Mouse (Mus musculus): ENCODE measurements around the gene Cntnap5b.
"Not testable (repeated sequence)": the region's sequence is repeated elsewhere in the genome, so short reads cannot be mapped to it uniquely, and the experiment has no call there.

Gene Cntnap5b

GRCm38 (mm10) chr1:99772614-99773013 lies at the start of gene Cntnap5b:
Cntnap5b (plus strand) TSS chr1:99772765.
- no peak for DNase-seq (ENCODE audit: low spot score in 2 of 2)

GRCm38 (mm10) chr1:99759996-99760395 lies 12.6 kb upstream of the Cntnap5b start:
- DNase-seq (ENCODE audit: low spot score in 2 of 2): no peak

DNA sequence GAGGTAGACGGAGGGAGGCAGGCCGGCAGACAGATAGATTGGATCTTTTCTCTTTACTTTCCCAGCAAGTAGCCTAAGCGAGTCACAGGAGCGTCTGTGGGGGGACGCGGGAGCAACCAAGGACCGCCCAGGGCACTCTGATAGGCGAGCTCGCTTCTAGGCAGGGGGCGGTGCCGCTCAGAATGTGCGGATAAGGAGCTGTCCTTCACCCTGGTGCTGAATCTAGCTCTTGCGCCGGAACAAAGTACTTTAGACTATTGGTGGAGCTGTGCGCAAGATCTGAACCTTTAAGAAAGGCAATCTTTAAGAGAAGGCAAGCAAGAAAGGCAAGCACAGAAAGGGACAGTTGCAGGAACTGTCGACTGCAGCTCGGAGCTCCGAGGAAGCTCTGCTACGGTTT lies 382 bp upstream of the Cntnap5b start:
- DNase-seq (ENCODE audit: low spot score in 2 of 2): no peak

DNA sequence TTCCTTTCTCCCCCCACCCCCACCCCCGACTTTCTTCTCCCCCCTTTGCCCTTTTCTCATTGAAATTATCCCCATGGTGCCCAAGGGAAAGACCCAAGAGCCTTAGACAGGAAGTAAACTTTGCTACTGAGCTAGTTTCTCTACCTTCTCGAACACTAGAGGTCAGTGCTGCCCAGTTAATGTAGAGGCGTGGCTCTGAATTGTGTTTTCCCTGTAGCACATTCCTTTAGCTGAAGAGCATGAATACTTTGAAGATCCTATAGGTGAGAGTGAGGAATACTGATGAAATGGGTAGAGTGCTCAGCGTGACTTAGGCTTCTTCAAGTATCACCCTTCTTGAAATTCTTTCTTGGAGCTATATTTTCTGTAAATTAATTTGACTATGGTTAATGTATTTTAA lies 1.6 kb downstream of the Cntnap5b start:
- DNase-seq (ENCODE audit: low spot score in 2 of 2): no peak

DNA sequence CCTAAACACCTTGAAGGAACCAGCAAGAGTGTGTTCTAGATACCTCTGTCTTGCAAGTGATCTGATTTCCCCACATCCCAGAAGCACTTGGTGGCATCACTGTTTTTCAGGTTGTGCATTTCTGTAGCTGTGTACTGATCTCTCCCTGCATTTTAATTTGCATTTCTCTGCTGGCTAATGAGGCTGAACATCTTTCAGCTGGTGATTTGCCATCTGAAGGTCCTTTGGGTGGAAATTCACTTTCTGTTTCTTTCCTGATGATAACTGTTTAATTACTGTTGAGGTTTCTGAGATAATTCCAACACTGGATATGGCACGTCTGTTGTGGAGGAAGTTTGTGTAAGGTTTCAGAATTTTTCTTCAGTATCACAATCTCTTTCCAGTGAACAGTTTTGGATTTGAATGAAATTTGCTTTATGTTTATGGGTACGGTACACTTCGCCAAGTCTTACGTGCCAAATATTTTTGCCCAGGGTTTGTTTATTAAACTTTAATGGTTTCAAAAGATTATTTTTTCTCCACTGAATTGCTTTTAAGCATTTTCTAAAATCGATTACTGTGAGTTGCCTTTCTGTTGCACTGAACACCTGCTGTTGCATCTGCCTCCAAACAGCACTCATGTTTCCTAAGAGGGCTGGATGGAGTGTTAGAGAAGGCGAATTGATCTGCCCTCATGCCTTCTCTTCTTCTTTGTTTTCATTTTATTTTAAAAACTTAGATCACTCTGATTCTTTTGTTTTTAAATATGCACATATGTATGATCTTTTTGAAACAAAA lies 41.0 kb downstream of the Cntnap5b start:
- DNase-seq (ENCODE audit: low spot score in 2 of 2): no peak

GRCm38 (mm10) chr1:99872344-99872743 lies 99.8 kb downstream of the Cntnap5b start:
- no peak for DNase-seq (ENCODE audit: low spot score in 2 of 2)

DNA sequence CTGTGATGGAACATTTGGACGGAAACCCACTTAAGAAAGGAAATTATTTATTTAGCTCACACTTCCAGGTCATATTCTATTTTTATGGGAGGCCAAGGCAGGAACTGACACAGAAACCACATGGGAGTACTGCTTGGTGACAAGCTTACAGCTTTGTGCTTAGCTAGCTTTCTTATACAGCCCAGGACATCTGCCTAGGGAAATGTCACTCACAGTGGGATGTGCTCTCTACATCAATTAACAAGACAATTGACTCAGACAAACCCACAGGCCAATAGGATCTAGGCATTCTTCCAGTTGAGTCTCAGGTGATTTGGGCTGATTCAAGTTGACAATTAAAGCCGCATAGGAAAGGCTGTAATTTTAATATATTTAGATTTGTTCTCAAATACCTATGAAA lies 135.2 kb downstream of the Cntnap5b start:
- DNase-seq (ENCODE audit: low spot score in 2 of 2): no peak

DNA sequence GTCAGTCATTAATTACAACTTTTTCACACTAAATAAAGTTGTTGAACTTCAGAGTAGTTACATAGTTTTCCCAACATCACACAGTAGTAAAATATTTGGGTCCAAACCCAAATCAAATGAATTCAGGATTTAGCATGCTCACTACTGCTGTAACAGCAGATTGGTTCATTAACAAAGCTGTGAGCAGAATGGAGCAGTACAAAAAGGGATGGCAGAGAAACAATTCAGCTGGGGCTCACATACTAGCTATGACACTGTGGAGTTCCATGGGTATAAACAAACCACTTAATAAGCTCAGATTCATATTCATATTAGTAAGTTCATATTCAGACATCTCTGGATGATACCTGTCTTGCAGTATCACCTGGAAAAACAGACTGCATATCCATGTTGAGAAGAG lies 170.9 kb downstream of the Cntnap5b start:
- DNase-seq (ENCODE audit: low spot score in 2 of 2): no peak

- DNase-seq (ENCODE audit: low spot score in 2 of 2): no peak
Measured at GRCm38 (mm10) chr1:99959428-99959987, 186.9 kb downstream of the Cntnap5b start.

DNA sequence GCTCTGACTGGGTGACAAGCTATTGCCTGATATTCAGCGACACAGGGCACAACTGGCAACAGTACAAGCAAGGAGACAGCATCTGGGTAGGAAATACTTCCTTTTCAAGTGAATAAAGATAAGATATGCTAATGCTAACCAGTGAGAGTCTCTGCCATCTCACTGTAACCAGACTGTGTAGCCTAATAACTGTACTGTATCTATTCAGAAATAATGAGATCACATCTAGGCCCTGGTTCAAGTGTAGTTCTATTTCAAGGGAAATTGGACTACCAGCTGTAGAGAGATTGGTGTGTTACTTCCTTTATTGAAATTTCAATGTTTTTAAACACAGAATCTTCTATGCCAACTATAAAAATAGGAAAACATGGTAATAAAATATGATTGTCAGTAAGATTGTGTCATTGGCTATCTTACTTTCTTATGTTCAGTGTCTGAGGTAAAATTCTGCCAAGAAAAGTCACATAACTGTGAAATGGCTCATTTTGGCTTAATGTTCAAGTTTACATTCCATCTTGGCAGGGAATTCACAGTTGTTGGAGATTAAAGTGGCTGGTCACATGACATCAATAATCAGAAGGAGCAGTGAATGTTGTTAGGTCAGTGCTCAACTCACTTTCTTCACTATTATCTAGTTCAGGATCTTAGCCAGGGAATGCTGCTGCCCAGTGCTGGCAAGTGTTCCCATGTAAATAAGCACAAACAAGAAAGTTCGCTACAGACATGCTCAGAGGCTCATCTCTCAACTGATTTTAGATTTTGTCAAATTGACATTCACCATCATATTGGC lies 194.9 kb downstream of the Cntnap5b start:
- no peak for DNase-seq (ENCODE audit: low spot score in 2 of 2)

DNA sequence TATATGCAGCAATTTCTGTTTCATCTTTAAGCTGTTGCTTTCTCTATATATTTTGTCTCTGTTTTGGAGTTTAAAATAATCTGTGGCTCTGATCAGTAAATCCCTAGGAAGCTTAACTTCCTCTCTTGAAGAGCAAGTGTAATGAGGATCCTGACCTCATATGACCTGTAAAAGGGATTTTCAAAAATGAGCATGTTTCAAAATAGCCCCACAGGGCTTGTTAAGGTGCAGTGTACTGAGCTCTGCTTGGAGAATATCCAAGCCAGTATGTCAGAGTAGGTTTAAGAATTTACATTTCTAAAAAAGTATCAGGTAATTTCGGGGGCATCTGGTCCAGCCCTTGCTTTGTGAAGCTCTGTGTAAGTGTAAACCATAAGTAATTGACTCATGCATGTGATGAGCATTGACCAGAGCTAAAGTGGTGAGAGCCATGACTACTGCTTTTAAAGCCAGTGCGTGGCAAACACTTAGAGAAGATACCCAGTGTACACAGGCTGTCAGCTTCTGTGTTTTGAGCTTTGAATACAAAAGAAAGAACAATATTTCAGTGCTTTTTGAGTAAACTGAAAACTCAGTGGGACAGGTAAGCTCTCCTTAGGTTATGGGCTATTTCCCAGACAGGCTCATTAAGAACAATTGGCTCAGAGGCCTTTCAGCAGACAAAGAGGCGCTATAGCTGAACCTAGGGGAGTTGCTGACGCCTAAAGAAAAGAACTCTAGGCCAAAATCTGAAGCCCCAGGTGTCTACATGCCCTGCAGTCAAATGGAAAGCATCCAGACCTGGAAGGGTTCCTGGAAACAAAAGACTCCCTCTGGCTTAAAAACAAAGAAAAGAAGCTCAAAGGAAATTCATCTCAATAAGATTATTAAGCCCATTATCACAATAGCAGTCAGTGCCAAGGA lies 197.9 kb downstream of the Cntnap5b start:
- DNase-seq (ENCODE audit: low spot score in 2 of 2): no peak

DNA sequence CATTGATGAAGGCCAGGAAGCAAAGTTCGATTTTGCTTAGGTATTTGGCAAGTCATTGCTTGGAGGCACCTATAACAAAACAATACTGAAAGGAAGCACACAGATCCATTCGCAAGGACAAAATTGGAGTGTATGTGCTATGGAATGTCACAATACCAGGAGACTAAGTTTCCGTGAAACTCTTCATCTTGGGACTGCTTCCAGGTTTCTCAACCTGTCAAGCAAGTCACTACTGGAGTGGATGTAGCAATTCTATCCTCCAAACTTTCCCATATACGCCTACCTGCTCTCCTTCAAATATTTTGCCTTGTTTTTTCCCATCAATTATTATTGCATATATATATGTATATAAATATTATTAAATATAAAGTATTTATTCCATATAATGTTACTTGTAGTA lies 228.7 kb downstream of the Cntnap5b start:
- not testable (repeated sequence) for DNase-seq (ENCODE audit: low spot score in 2 of 2)

- no peak for DNase-seq (ENCODE audit: low spot score in 2 of 2)
Measured at GRCm38 (mm10) chr1:100006021-100006745, 233.6 kb downstream of the Cntnap5b start.

DNA sequence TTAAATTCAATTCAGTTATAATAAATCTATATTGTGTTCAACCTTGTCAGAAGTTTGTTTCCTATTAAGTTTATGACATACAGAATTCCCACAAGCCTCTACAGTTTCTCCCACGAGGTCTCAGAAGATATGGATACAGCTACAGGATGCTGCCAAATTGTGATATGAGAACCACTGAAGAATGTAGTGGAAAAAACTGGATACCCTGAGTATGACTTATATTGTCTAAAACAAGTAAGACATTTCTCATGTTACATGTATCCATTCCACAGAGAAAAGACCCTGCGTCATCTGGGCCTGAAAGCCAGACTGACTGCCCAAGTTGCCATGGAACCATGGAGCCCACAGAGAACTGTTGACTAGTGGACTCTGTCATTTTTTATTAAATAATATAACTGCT lies 269.2 kb downstream of the Cntnap5b start:
- DNase-seq (ENCODE audit: low spot score in 2 of 2): no peak

DNA sequence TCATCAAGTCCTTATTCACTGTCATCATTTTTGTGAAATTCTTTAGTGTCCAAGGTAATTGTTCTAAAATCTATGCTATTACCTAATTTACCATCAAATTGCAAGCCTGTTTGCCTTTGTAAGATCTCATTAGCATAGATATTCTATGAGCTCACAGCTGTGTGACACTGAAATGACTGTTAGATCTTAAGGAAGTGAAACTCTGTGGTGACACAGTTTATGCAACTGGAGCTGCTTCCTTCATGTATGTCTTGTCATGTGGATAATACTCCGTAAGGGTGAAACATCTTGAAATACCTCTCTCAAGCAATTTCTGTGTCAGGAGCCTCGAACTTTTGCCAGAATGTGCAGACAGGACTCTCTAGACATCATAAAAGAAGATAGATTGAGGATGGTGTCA lies 307.2 kb downstream of the Cntnap5b start:
- no peak for DNase-seq (ENCODE audit: low spot score in 2 of 2)

GRCm38 (mm10) chr1:100100516-100100915 lies 328.0 kb downstream of the Cntnap5b start:
- DNase-seq (ENCODE audit: low spot score in 2 of 2): no peak

GRCm38 (mm10) chr1:100101017-100101416 lies 328.5 kb downstream of the Cntnap5b start:
- DNase-seq (ENCODE audit: low spot score in 2 of 2): no peak

DNA sequence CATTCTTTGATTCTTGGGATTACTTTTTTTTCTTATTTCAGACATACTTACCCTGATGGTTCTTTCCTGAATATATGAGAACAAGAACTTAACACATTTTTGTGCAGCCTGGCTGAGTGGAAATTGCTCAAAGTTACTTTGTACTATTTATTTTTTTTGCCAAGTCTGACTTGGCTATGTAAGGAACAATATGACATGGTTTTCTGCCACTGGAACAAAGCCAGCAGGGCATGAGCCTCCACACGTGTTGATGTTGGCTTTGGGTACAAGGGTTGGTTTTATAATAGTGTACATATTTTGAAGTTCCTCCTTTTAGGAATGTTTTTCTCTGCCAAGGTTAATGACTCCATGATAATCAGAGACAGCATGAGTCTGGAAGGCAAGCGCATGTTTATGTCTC lies 331.8 kb downstream of the Cntnap5b start:
- no peak for DNase-seq (ENCODE audit: low spot score in 2 of 2)

GRCm38 (mm10) chr1:100122410-100122935 lies 349.9 kb downstream of the Cntnap5b start:
- no peak for DNase-seq (ENCODE audit: low spot score in 2 of 2)

GRCm38 (mm10) chr1:100163588-100164357 lies 391.2 kb downstream of the Cntnap5b start:
- no peak for DNase-seq (ENCODE audit: low spot score in 2 of 2)

Data from spleen, postnatal 14 days (tissue).